Mouse (Mus musculus): ENCODE data around the gene Olfr1013.

- peak; percentile 72 for TF ChIP-seq CTCF (IDR thresholded peaks at IDR 0.05; ENCODE audit: low read depth)
- TF ChIP-seq EP300 (IDR thresholded peaks at IDR 0.05; ENCODE audit: low read depth), result no peak
Observed at GRCm38 (mm10) chr2:85725793-85726192, 41.1 kb upstream of the Olfr1013 start.
